Mouse (Mus musculus) bone marrow, adult 2 months (tissue): ENCODE results near the gene Ybx1. TPM values are rescaled to one million over a fixed set of nuclear protein-coding genes. Genes with fewer than 3 reads are reported as not detected.

Source experiments
- H3K27ac ChIP-seq: fragments of 200-500 bp; 2 replicates; pipeline ENCODE4 v1.5.1; 2012; ENCODE audit warnings: low read depth, mild to moderate bottlenecking, control low read depth, inconsistent platforms, low read length; ENCODE audit not compliant: control insufficient read depth, poor library complexity, insufficient read depth
- H3K4me1 ChIP-seq: fragments of 200-500 bp; 2 replicates; pipeline ENCODE4 v1.6.1; 2011; ENCODE audit warnings: low read length; ENCODE audit not compliant: control insufficient read depth, insufficient read depth
- H3K4me3 ChIP-seq: fragments of 200-500 bp; replicated peaks from 2 replicates; pipeline ENCODE3; 2011; ENCODE audit warnings: mild to moderate bottlenecking, low read depth, low read length, control low read depth; ENCODE audit not compliant: control insufficient read depth
- CTCF ChIP-seq: fragments of 200-500 bp; IDR thresholded peaks from 2 replicates; pipeline ENCODE4 v1.5.1; 2011; ENCODE audit warnings: low read length, control low read depth; ENCODE audit not compliant: control insufficient read depth, insufficient read depth
- POLR2A ChIP-seq: fragments of 200-500 bp; IDR thresholded peaks from 2 replicates; pipeline ENCODE4 v1.6.1; 2011; ENCODE audit warnings: low read depth, mild to moderate bottlenecking, control low read depth, low read length, borderline replicate concordance; ENCODE audit not compliant: control insufficient read depth
- WGBS: fragments of 180-500 bp; shearing (Covaris S2); methylation state at CpG from one replicate; pipeline ENCODE4 v1.1.7; 2018; 5-methylcytosine and 5-hydroxymethylcytosine counted together
- polyA plus RNA-seq: library from polyadenylated mRNA; stranded (reverse); fragments of >200 nt; gene quantifications from 2 replicates; pipeline ENCODE4 v1.2.4, GENCODE M21; 2011; ENCODE audit warnings: low replicate concordance; ENCODE audit not compliant: missing spikeins, insufficient read depth, insufficient read length

Gene Ybx1
- polyA plus RNA-seq, 1 experiment, result 389 TPM

DNA sequence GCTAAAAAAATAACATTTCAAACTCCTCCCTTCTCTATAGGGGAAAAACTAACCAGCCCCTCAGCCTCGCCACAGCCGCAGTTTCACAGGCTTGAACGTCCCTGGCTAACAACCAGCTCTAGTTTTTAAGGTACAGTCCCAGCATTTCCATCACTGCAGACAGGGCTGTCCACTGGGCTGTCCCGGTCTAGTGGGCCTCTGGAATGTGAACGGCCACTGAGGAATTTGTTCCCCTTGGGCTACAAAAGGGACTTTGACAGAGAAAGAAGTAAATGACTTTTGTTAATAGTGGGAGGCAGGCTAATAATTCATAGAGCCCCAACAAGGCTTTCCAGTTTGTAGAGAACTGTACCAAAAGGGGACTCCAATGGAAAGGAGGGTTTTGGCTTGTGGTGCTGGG lies 11.0 kb upstream of the Ybx1 start:
- Histone ChIP-seq H3K4me1 (no peaks in the 10 kb centered on the region), H3K27ac (no peak overlapping the region), H3K4me3 (no peak overlapping the region)
- TF ChIP-seq CTCF, result no peak
- TF ChIP-seq POLR2A, result no peak
- WGBS, result 87% methylated on average over 5 of the region's 5 CpGs

DNA sequence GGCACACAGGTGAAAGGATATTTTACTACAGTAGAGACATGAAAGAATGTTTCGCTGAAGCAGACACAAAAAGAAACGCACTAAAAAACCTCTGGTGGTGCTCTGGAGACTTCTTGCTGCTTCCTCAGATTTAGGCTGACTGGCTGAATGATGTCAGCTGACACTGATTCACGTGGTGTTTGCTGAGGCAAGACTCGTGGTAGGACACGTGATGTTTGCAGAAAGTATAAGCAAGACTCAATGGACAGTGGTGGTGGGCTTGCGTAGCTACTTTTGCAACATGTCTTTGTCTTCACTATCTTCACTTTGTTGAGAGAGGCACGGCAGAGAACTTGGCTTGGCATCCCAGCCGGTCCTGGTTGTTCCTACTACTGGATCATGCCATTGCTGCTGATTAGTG lies 8.9 kb upstream of the Ybx1 start:
- 78% methylated on average over 8 of the region's 8 CpGs for WGBS

DNA sequence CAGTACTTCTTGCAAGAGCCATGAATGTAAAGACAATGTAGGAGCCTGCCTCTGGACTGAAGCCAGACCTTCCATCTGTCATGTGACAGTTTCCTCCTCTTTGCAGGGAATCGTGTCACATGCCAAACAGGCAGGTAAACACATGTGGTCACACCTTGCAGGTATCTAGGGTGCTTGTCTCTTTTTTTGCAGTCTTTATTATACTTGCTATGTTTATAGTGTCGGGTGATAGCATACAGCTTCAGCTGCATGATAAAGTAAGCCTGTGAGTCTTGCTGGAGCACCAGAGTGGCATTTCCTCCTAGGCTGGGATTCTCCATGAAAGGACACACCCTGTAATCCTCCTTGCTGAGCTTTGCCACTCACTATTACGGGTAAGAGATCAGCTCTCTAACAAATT lies 7.4 kb upstream of the Ybx1 start:
- TF ChIP-seq CTCF (no peak), POLR2A (no peak)
- WGBS, result 76% methylated on average over 3 of the region's 3 CpGs
- Histone ChIP-seq H3K4me1 (no peaks in the 10 kb centered on the region), H3K27ac (no peak overlapping the region), H3K4me3 (no peak overlapping the region)

More for the DNA sequence above, 8.9 kb upstream of the Ybx1 start:
- Histone ChIP-seq H3K4me1 (no peaks in the 10 kb centered on the region), H3K27ac (no peak overlapping the region), H3K4me3 (no peak overlapping the region)
- no peak for TF ChIP-seq POLR2A
- TF ChIP-seq CTCF, result no peak

DNA sequence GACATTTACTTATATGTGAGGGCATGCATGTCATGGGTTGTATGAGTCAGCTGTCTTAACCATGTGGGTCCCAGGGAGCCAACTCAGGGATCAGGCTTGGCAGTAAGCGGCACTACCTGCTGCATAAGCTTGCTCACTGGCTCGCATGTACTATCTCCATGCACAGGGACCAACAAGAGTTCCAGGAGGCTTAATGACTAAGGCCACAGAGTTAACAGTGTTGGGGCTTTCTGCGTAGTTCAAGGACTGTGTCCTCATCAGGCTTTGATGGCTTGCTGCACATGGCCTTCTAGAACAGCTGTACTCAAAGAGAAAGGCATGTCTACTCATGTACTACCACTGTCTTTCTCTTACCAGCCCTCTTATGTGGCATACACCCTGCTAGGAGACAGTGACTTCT lies 6.4 kb upstream of the Ybx1 start:
- 87% methylated on average over 3 of the region's 3 CpGs for WGBS

DNA sequence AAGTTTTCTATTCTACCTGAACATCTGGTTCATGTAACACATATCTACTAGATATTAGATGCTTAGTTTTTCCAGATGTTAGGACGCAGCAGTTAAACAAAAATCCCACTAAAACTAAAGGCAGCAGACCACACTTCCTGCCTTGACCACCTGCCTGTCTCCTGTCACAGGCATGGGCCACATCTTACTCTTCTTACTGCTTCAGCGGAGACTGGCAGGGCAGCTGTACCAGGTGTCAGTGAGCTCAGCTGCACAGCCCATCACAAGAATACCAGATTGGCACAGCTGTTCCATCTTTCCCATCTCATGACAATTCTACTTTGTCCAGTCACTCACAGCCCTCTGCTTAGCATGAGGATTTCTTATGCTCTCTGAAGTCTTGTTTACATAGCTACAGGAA lies 3.0 kb upstream of the Ybx1 start:
- Histone ChIP-seq H3K27ac (no peak overlapping the region), H3K4me1 (no peaks in the 10 kb centered on the region), H3K4me3 (no peak overlapping the region)
- TF ChIP-seq CTCF, result no peak
- TF ChIP-seq POLR2A, result no peak
- WGBS, result 61% methylated on average over 2 of the region's 2 CpGs

More for the DNA sequence above, 6.4 kb upstream of the Ybx1 start:
- Histone ChIP-seq H3K27ac (no peak overlapping the region), H3K4me3 (no peak overlapping the region), H3K4me1 (no peaks in the 10 kb centered on the region)
- TF ChIP-seq POLR2A (no peak), CTCF (no peak)

DNA sequence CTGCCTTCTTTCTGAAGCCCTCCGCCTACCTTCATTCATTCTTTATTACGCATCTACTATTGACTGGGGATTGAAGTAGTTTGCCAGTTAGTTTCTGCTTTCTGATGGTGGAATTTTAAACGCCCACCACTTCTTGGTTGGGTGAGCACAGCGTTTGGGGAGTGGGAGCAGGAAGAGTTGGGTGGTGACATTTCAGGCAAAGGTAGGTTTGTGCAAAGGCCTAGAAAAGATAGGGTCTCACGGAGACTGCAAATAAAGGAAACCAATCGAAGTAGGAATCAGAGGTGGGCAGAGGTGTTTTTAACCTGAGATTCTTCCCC lies 690 bp upstream of the Ybx1 start:
- peak overlapping the region; percentile 43 for H3K4me3 ChIP-seq
- H3K27ac ChIP-seq, result no peak overlapping the region
- 9% methylated on average over 6 of the region's 6 CpGs for WGBS
- no peaks in the 10 kb centered on the region; the same call in 1 of the 2 replicates for H3K4me1 ChIP-seq
- TF ChIP-seq CTCF, result no peak
- TF ChIP-seq POLR2A, result no peak

DNA sequence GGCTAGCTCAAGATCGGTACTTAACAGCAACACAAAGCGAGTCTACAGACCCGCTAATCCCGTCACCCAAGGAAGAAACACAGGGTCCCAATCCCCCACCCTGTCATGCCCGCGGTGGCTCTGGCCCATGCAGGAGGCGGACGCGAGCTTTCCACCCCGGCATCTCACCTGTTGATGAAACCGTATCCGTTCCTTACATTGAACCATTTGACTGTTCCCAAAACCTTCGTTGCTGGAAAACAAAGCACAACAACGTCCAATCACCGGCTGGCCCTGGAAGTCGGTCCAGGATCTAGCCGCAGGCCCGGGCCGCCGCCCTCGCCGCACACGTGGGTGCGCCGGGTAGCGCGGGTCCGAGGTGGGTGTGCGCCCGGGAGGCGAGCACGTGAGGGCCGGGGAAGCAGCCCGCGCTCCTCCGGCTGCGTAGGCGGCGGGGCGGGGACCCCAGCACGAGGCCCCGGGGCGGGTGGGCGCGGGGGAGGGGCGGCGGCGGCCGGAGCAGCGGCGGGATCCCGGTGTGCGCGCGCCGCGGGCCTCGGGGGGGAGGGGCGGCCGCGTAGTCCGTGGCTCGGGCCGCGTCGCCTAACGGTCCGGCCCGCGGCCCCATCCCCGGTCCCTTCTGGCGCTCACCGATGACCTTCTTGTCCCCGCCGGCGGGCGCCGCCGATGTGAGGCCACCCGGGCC lies 688 bp downstream of the Ybx1 start:
- H3K4me3 ChIP-seq, result peak overlapping the region; percentile 81
- TF ChIP-seq CTCF (no peak), POLR2A (no peak)
- no peaks in the 10 kb centered on the region; the same call in 1 of the 2 replicates for H3K4me1 ChIP-seq
- H3K27ac ChIP-seq, result peak overlapping the region; percentile 53
- WGBS, result under 1% methylated on average over 77 of the region's 80 CpGs

DNA sequence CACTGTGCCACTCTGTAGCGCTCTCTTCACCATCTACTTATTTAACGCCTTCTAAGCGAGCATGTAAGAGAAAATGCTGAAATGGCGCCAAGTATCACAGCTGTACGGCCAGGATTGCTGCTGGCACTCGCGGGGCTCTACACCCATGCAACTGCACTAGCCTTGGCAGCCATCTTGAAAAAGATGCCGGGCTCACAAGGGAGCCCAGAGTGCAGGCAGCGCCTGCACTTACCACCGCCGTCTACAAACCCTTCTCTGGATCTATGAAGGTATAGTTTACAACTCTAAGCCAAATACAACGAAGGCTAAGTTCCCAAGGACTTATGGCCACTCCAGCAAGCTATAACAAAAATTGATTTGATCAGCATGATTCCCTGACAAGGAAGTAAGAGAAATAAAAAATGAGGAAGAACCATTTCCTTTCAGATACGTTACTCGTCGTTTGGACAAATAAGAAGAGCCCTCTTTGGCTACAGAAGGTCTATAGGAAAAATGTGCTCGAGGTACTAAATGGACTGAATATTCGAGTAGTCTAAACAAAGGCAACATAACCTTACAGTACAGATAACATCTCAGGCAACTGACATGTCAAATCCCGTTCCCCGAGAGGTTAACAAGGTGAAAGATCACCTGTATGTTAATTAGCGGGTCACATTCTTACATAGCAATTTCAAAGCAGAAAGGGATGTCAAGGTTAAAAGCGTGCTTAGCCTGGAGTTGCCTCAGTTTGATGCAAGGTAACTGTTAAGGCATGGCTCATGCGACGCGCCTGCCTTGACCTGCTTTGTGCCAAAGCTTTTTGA lies 1.4 kb downstream of the Ybx1 start:
- WGBS, result under 1% methylated on average over 24 of the region's 24 CpGs
- H3K4me3 ChIP-seq, result peak overlapping the region; percentile 81
- peak overlapping the region; percentile 13; the same call in 1 of the 2 replicates for H3K27ac ChIP-seq
- no peaks in the 10 kb centered on the region; the same call in 1 of the 2 replicates for H3K4me1 ChIP-seq
- TF ChIP-seq POLR2A (no peak), CTCF (no peak)
